Mouse (Mus musculus): ENCODE measurements at regions not wholly inside any gene's neighbourhood (a gene's known extent, or its start where the extent isn't known, plus 50 kb on each side); places are given as distances from the start of the nearest gene placed in this dataset.
"Not testable (repeated sequence)": the region's sequence is repeated elsewhere in the genome, so short reads cannot be mapped to it uniquely, and the experiment has no call there.

DNA sequence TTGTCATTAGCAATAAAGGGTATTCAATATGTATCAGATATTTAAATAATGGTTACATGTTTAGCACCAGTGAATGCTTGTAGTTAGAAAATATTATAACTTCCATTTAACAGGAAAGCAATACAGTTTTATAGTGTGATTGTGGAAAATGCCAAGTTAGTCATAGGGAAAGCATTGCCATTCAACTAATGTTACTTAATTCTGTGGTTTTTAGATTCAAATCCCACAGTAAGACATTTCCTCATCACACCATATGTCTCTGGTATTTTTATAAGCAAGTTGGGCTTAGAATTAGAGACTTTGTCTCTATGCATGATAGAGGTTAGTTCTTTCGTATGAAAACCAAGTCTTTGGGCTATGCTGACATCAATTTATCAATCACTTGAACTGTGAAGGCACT lies 133.0 kb downstream of the Prr30 start:
- DNase-seq = no peak

DNA sequence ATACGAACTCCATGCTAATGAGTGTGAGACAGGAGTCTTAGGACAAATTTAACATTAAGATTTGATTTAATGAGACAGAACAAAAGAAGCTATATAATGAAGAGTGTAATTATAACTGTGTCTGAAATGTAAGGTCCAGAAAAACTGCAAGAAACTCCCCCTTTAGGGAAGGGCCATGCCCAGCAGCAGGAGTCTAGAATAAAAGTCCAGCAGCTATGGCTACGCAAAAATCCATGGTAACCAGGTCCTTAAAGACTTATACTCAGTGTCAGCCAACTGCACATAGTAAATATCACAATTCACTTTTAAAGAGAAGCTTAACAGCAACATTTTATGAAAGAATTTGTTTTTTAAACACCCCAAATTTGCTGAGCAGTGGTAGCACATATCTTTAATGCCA lies 143.3 kb downstream of the Prr30 start:
- DNase-seq = no peak

DNA sequence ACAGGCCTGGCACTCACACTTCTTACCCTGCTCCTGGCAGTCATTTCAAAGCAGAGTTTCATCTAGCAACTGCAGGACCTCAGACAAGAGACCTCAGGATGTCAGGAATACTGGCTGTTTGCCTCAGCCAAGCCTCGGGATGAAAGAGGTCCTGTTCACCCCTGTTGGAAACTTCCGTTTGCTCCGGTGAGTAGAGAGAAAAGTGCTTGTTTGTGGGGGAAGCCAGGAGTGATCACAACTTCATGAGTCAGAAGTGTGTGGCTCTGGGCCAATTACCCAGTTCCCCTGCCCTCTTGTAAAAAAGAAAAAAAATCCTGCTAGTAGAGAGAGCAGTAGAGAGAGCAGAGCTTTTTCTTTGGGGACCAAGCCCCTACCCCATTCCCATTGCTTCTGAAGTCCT lies 144.2 kb downstream of the Prr30 start:
- peak in 1 of 2 experiments; percentile 8 for DNase-seq

DNA sequence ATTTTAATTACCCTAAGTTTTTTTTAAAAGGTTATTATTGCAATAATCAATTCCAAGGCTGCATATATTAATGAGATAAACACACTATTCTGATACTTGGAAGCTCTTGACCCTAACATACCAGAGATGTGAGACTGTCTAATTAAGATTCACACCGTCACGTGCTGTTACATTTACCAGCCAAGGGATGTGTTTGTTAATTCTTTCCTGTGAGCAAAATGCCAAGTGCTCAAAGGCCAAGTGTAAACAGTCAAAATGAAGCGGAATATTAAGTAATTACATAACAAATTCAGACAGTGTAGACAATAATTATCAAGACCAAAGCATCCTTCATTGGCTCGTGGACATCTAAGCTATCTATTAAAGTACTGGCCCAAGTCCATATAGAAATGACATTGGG lies 145.3 kb downstream of the Prr30 start:
- peak in 1 of 2 experiments; percentile 3 for DNase-seq

DNA sequence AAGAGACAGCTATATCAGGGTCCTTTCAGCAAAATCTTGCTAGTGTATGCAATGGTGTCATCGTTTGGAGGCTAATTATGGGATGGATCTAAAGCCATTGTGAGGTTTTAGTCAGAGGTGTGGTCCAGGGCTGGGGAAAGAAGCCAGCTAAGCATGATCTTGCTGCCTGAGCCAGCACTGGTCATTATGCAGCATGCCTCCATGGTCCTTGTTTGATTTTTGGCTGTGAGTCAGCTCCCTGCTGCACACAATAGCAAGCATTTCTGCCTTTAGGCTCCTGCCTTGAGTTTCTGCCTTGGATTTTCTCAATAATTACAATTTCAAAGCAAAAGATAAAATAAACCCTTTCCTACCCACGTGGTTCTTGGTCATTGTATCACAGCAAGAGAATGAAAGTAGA lies 147.4 kb downstream of the Prr30 start:
- no peak for DNase-seq

DNA sequence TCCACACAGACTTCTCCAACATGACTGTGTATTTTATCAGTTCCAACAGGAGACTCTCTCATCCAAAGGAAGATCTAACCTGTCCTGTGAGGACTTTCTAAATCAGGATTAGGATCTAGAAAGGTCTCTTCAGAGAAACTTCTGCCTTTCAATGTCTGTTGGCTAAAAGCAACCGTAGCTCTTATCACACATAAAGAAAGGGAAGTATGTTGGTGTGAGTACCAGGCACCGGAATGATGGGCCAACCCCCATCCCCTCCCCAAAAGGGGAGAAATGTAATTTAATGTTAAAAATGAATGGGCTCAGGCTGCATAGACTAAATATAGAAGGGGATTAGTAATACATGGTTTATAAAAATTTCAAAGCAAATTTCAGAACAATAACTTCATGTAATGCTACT lies 149.9 kb downstream of the Prr30 start:
- no peak for DNase-seq

DNA sequence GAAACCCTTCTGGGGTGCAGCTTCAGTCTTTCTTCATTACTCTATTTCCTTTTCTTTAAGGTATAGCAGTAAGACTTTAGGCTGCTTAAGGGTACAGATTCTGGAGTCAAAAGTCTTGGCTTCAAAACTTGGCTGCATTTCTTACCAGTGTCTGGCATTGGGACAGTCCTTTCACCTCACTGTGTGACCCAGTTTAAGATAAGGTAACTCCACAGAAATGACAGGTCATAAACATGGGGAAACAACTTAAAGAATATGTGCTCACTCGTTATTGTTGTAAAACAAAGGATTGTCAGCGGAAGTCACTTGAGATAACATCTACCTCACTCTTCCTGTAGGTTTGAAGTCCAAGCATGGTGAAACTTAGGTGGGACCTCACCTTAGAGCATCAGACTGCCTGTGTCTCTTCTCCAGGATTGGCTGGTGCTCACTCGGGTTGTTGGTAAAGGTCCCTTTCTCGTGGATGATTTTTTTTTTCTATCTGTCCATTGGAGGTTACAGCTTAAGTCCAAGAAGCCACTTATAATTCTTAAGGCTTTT lies 150.4 kb downstream of the Prr30 start:
- DNase-seq = no peak

DNA sequence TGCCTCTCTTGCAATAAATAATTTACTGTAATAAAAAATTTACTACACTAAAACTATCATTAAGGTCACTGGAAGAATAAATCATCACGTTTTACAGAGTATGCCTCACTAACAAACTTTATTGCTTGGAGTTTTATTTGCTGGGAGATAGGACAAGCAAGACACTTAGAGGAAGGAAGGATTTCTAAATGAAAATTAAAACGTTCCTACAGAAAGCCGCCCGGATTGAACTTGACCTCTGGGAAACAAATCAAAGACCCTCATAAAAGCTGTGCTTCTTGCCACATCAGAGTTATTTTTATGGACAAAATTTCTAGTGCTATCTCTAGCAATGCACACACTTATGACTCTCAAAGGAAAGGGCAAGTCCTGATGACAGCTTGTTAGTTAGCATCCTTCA lies 156.6 kb downstream of the Prr30 start:
- peak in 1 of 2 experiments; percentile 1 for DNase-seq

DNA sequence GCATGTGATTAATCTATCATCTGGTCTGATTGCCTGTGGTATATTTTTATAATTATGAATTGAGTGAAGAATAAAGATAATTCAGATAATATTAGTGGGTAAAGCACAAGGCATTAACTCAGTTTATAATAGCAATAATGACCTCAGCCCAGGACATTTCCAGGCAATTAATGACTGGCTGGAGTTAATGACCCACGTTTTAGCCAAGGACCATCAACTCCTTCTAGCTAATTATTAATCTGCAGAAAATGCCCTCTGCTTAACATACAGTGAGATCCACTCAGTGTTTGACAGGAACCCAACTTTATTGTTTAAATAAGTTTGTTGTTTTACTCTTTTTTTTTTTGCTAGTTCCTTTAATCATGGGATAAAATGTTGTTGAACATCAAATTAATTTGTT lies 199.1 kb downstream of the Prr30 start:
- DNase-seq = no peak

DNA sequence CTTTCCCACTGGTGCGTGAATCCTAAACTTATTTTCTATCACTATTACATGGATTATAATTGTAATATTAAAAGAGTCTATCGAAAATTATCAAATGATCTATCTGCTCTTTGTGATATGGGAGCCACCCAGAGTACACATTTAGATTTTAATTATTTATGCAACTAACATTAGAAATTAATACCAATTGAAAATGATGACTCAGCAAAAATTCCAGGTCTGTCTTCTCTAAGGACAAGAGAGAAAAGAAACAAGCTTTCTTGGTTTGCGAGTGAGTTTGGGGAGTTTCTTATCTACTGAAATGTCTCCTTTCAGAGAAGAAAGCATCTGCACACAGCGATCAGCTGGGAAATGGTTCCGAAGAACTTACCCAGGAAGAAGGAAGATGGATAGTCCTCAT lies 219.4 kb downstream of the Prr30 start:
- DNase-seq = no peak

DNA sequence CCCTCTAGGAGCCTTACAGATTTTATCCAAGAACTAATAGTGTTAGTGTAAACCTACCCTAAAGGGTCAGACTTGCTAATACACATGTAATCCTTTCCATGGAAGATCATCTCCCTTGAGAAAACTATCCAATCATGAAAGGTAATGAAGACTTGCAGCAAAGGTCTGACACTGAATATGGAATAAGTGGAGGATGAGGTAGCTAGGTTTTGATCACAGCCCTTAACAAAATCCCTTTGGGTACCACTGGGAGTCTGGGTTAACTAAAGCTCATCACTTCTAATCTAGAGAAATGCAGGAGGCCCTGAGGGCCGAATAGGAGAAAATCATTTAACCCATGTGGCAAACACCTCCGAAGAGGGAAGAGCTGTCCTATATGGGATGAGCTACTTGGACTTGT lies 221.6 kb downstream of the Prr30 start:
- DNase-seq = no peak

DNA sequence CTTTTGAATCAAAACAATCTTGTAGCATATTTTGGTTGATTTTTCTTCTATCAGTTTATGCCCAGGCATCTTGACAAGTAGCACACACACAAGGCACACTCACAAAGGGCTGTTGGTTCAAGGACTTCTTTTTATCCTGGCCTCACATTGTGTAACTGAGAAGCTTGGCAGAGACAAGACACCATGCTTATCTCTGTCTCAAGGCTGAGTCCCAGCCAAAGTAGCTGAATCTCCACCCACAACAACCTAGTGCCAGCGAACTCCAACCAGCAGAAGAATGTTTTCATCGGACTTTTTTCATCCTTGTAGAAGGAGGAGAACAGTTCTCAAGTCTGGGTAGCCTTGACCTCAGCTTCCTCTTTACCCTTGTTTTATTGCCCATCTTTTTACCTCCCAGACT lies 229.2 kb downstream of the Prr30 start:
- DNase-seq = no peak

DNA sequence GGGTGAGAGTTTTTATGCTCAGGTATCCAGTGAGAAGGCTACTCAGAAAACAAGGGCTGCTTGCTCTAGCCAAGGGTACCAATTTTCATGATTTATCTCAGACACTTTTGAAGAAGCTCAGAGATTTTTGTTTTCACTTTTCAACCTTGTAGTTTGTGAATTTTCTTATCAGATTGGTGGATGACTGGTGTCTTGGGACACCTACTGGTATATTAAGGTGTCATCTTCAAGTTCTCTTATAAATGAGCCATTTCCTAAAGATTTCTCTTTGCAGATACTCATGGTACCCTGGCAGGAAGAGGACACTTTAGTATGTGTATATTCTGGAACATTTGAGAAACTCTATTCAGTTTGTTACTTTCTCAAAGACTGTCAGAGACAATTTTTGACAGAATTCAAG lies 239.9 kb downstream of the Prr30 start:
- no peak for DNase-seq

DNA sequence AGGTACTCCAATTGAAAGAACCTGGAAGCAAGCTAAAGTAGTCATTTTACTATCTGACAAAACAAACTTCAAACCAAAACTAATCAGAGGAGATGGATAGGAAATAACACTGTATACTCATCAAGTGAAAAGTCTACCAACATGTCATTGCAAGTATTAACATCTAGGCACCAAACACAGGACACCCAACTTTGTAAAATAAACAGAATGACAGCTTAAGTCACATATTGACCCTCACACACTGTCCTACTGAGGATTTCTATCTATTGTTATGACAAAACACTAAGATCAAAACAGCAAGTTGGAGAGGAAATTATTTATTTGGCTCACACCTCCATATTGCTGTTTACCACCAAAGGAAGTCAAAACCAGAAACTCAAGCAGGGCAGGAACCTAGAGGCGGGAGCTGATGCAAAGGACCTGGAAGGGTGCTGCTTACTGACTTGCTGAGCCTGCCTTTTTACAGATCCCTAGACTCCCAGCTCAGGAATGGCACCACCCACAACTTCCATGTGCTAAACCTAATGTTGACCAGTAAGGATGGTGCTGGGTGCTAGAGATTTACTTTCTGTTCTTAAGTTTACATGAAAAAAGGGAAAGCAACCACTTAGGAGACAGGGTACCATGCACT lies 244.2 kb downstream of the Prr30 start:
- no peak for DNase-seq

DNA sequence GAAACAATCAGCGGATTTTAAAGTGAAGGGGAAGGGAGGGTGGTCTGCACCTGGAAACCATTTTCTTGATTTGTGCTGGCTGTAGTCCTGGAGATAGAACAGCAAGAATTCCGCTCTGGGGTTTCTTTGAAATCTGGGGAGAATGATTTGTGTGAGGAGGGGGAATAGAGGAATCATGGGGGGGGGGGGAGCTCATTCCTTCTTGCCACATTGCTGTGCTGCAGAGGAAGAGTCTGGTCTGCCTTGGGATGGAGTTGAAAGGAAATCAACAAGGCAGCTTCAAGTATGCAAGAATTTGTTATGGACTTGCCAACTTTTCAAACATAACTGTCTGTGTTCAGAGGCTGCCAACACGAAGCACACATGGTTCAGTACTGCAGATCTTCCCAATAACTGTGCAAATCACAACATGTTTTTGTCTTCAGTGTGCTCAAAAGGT lies 249.4 kb downstream of the Prr30 start:
- no peak for DNase-seq

DNA sequence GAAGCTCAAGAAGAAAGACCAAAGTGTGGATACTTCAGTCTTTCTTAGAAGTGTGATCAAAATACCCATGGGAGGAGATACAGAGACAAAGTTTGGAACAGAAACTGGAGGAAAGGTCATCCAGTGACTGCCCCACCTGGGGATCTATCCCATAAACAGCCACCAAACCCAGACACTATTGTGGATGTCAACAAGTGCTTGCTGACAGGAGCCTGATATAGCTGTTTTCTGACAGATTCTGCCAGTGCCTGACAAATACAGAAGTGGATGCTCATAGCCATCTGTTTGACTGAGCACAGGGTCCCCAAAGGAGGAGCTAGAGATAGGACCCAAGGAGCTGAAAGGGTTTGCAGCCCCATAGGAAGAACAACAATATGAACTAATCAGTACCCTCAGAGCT lies 252.5 kb downstream of the Prr30 start:
- not testable (repeated sequence) for DNase-seq

DNA sequence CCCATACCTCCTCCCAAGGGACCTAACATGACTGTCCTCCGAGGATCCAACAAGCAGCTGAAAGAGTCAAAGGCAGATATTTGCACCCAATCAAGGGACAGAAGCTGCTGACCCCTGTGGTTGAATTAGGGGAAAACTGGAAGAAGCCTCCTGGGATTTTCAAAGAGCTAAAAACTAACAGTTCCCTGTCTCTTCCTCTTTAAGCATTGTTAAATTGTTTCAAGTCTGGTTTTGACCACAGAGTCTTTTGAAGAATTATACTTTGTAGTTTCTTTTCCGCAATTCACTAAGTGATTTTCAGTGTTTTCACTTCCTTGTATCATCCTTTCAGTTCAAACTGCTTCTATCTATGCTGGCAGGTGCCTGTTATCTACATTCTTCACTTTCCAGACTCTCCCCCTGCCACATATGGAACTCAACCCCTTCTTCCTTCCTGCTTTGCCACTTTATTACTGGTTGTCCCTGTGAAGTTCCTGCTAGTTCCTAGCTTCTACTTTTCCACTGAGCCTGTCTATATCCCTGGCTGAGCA lies 262.7 kb downstream of the Prr30 start:
- DNase-seq = no peak

DNA sequence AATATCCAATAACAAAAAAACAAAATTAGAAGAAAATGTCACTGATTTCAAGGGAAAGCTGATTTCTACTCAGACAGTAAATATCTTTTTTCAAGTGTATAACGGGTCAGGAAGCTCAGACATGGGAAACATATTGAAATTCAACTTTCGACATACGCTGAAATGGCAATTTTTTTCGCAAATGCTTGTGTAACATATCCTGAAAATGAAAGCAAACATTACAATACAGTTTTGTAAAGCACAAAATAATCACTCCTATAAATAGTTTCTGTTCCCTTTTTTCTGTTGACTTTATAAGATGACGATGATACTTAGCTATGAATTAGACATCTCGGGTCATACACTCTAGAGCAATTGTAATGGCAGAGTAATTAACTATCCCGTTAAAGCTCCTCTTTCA lies 265.6 kb downstream of the Prr30 start:
- no peak for DNase-seq

DNA sequence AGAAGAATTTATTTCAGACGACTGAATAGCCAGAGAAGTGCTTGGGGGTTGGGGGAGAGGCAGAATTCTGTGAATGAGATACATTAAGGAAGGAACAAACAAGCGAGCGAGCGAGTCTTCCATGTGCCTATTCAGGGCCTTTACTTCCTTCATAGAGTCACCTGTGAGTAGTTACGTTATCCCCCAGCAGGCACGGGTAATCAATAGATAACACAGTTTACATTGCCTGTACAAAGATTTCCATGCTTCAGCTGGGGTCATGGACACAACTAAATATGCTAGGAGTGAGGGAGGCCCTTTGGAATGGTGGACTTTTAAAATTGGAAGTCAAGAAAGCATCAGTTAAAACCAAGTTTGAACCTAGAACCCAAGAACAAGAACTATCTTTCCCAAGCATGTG lies 275.2 kb downstream of the Prr30 start:
- DNase-seq = no peak

DNA sequence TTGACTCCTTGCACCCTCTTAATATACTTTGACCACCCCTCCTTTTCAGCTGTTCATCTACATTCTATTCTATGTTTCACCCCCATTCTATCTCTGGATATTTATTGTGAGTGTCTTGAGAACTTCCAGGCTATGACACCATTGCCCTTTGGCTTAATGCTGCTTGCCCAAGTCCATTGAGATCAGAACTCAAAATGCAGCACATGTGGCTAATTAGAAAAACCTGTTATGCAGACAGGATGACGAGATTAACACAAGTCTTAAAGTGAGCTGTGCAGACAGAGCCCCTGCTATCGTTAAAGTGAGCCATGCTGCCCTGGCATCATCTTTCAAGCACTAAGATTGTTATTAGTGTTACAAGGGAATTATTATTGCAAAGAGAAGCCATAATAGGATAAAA lies 299.9 kb downstream of the Prr30 start:
- no peak for DNase-seq

DNA sequence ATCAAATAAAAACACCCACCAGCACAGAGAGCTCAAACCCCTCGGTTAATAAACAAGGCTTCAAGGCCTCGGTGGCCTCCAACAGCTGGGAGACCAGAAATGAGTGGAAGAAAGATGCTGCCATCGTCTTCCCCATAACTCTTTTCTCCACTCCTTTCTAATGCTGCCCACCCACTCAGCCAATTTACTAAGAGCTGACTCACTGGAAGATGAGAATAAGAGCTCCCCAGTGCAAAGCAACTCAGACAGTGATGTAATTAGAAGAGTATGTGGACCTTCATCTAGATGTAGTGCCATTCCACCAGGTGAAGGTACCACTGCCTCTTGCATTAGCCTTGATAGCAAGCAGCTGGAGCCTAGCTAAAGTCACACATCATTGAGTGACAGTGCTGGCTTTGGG lies 301.1 kb downstream of the Prr30 start:
- DNase-seq = no peak

DNA sequence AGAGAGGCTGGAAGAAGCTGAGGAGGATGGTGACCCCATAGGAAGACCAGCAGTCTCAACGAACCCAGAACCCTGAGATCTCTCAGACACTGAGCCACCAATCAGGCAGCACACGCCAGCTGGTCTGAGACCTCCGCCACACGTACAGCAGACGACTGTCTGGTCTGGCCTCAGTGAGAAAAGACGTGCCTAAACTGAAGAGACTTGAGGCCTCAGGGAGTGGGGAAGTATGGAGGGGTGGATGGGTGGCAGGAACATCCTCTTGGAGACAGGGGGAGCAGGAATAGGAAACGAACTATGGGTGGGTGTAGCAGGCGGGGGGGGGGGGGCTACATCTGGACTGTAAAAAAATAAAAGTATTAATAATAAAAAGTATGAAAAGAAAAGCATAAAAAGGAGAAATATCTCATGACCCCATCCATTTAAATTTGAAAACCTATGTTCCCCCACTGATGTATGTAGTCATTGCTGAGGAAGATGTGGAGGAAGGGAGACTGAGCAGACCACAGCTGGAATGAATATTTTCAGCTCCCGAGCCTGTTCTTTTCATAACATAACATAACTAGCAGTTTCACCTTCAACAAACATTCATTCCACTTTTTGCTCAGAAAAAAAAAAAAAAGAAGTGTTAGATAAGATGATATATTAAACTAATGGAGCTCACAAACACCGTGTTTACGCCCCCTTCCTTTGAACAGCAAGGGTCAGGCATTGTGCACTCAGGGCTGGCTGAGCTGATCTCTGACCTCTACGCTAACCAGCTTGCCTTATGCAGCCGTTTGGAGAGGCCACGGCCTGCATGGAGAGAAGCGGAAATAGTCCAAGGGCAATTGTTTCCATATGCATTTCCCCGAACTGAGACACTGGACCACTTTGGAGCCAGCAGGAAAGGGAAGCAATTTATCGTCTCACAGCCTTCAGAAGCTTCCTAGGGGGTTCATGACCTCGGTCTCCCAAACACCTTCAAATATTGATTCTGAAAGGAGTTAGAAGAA lies 310.7 kb downstream of the Prr30 start:
- DNase-seq = peak; percentile 40 to 76

DNA sequence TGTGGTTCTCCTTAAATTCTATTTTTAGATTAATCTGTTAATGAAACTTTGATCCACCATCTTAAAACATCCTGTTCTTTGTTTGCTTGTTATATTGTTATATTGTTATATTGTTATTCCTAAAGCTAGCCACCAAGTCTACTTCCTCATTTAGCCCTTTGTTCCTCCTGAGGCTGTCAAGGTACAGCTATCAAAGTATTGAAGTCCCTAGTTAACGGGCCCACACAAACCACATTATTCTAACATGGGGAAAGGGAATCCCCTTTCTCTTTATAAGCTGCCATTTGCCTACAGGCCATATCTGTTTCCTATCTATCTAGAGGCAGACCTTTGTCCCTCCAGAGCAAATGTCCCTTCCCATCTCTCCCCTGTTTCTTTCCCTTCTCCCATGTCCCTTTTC lies 317.0 kb downstream of the Prr30 start:
- DNase-seq = no peak

DNA sequence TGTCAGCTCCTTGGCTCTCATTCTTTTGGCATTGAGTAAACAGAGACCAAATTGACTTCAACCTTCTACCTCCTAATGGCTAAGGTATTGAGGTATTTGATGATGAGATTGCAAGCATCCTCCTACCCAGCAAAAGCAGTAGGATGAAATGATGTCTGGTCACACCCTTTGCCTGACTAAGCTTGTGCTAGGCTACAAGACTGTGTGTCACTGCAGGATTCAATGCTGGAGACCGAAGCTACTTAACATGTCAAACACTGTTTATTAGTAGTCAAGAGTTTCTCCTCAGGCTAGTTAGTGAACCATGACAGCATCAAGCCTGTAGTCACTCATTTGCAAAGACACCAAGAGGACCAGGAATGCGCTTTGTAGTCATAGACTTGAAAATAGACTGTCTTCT lies 320.0 kb downstream of the Prr30 start:
- DNase-seq = no peak
